Comparison of ENCODE assay signal across 39 mouse cellular contexts in genomic region chr19:29302119-29302518, GRCm38 (mm10). TPM values are rescaled to one million over a fixed set of nuclear protein-coding genes. Genes with fewer than 3 reads are reported as not detected.
"Had no signal": no experiment of that assay in that cellular context is flagged by ENCODE, and none has a peak within 500 bp of the region (broad histone marks: within the 10 kb centered on the region; RNA-seq: fewer than 3 reads in every experiment).

No protein-coding gene starts in this region.

- DNase-seq: left cerebral cortex, postnatal 4 days; liver; liver, embryonic 13.5 days; liver, postnatal 0 days; lung, adult 18-20 months; lung, adult 2 months; lung, embryonic 14.5 days; lung, postnatal 10 days; lung, postnatal 14 days; lung, postnatal 36 days; lung, postnatal 4 days; midbrain, embryonic 14.5 days had no signal

- H3K4me1 ChIP-seq: limb, embryonic 10.5 days; limb, embryonic 12.5 days; limb, embryonic 13.5 days; limb, embryonic 15.5 days; liver, embryonic 12.5 days; liver, embryonic 13.5 days; liver, embryonic 15.5 days; lung, embryonic 15.5 days; megakaryocyte, embryonic 14.5 days; midbrain, embryonic 13.5 days; midbrain, embryonic 15.5 days; neural tube, embryonic 12.5 days had no signal

- H3K27me3 ChIP-seq: limb, embryonic 12.5 days; limb, embryonic 13.5 days; limb, embryonic 15.5 days; liver, embryonic 12.5 days; liver, embryonic 13.5 days; liver, embryonic 15.5 days; lung, embryonic 15.5 days; megakaryocyte, embryonic 14.5 days; midbrain, embryonic 12.5 days; midbrain, embryonic 13.5 days; midbrain, embryonic 15.5 days; neural tube, embryonic 12.5 days had no signal

- H3K4me2 ChIP-seq: limb, embryonic 12.5 days; limb, embryonic 13.5 days; limb, embryonic 15.5 days; liver, embryonic 11.5 days; liver, embryonic 12.5 days; liver, embryonic 13.5 days; liver, embryonic 15.5 days; lung, embryonic 14.5 days; lung, embryonic 15.5 days; midbrain, embryonic 11.5 days; midbrain, embryonic 12.5 days; midbrain, embryonic 13.5 days; midbrain, embryonic 15.5 days; neural tube, embryonic 12.5 days had no signal

- H3K4me3 ChIP-seq: limb, embryonic 10.5 days; limb, embryonic 12.5 days; limb, embryonic 13.5 days; limb, embryonic 15.5 days; liver, embryonic 12.5 days; liver, embryonic 13.5 days; liver, embryonic 15.5 days; lung, embryonic 15.5 days; megakaryocyte, embryonic 14.5 days; midbrain, embryonic 10.5 days; midbrain, embryonic 12.5 days; midbrain, embryonic 13.5 days; midbrain, embryonic 15.5 days; myocyte; neural tube, embryonic 12.5 days had no signal

- H3K9ac ChIP-seq: limb, embryonic 12.5 days; limb, embryonic 13.5 days; limb, embryonic 15.5 days; liver, embryonic 12.5 days; liver, embryonic 13.5 days; liver, embryonic 14.5 days; liver, embryonic 15.5 days; liver, postnatal 0 days; lung, embryonic 14.5 days; lung, embryonic 15.5 days; midbrain, embryonic 12.5 days; midbrain, embryonic 13.5 days; midbrain, embryonic 15.5 days; neural tube, embryonic 12.5 days had no signal

- H3K27ac ChIP-seq: limb, embryonic 10.5 days; limb, embryonic 12.5 days; limb, embryonic 13.5 days; limb, embryonic 15.5 days; liver, embryonic 12.5 days; liver, embryonic 13.5 days; liver, embryonic 14.5 days; liver, embryonic 15.5 days; lung, embryonic 15.5 days; macrophage; midbrain, embryonic 10.5 days; midbrain, embryonic 12.5 days; midbrain, embryonic 13.5 days; midbrain, embryonic 15.5 days; neural tube, embryonic 12.5 days had no signal

- H3K9me3 ChIP-seq: limb, embryonic 10.5 days; limb, embryonic 12.5 days; limb, embryonic 13.5 days; limb, embryonic 15.5 days; liver, embryonic 12.5 days; liver, embryonic 13.5 days; liver, embryonic 15.5 days; lung, embryonic 15.5 days; megakaryocyte, embryonic 14.5 days; midbrain, embryonic 10.5 days; midbrain, embryonic 12.5 days; midbrain, embryonic 13.5 days; midbrain, embryonic 15.5 days; neural tube, embryonic 12.5 days had no signal

RNA-seq across cellular contexts. Expression of gene Insl6, which starts 23.0 kb away (rescaled TPM):
- total RNA-seq: left cerebral cortex, postnatal 14 days; left cerebral cortex, postnatal 4 days; midbrain, postnatal 0 days had no signal

RNA-seq across cellular contexts. Expression of gene Rln1, which starts 32.4 kb away (rescaled TPM):
- total RNA-seq: liver, adult 2 months; megakaryocyte progenitor cell, adult 5-6 weeks; megakaryocyte, adult 5-6 weeks; megakaryocyte-erythroid progenitor cell, adult 5-6 weeks; monocyte, adult 5-6 weeks had no signal
- polyA plus RNA-seq: limb, embryonic 11.5 days; limb, embryonic 13.5 days; liver, adult 2 months; liver, embryonic 11.5 days; liver, embryonic 12.5 days; liver, embryonic 13.5 days; liver, embryonic 14.5 days; liver, embryonic 15.5 days; liver, embryonic 16.5 days; liver, postnatal 0 days; lung, adult 2 months; lung, embryonic 14.5 days; lung, embryonic 15.5 days; macrophage; myocyte had no signal
